Mouse (Mus musculus): ENCODE data around the gene Coa6.

DNA sequence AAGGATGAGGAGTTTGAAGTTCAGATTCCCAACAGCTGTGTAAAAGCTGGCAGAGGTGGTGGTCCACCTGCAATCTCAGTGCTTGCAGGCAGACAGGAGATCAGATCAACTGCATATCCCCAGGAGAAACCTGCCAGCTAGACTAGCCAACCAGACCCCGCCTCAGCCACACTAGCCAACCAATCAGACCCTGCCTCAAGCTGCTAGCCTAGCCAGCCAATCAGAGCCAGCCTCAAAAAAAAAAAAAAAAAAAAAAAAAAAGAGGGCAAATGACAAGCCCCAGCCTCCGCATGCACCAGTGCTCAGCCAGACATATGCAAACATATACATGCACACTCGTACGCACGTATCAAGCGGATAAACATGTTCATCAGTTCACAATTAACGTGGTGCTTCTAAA, 33.1 kb downstream of the Coa6 start:
- TF ChIP-seq POLR2A (IDR thresholded peaks at IDR 0.05; ENCODE audit: low read depth, low read length) (no peak), CTCF (IDR thresholded peaks at IDR 0.05; ENCODE audit: extremely low read depth, insufficient read length, insufficient replicate concordance, low read depth, low read length) (no peak)

All from small intestine, adult 2 months (tissue).